21 mouse cellular contexts compared by ENCODE assay signal in genomic region chr10:82741876-82742275, GRCm38 (mm10). TPM values are rescaled to one million over a fixed set of nuclear protein-coding genes. Genes with fewer than 3 reads are reported as not detected.
DNase-seq lines count a peak whose midpoint lies in the region; ATAC-seq lines count a peak whose summit lies in the region.
"Had no signal": no experiment of that assay in that cellular context is flagged by ENCODE, and none has a peak within 500 bp of the region (broad histone marks: within the 10 kb centered on the region; RNA-seq: fewer than 3 reads in every experiment).

No protein-coding gene starts in this region.

- no peak for ATAC-seq in heart, embryonic 11.5 days (replicated peaks; ENCODE audit: insufficient number of reproducible peaks, low FRiP score, low TSS enrichment)
- no peak for ATAC-seq in kidney, embryonic 14.5 days (ENCODE audit: low FRiP score, low TSS enrichment)
- peak; percentile 37; the same call in 1 of the 2 replicates for ATAC-seq in liver, embryonic 16.5 days (ENCODE audit: low read depth)
- no peak for ATAC-seq in liver, embryonic 11.5 days (replicated peaks; ENCODE audit: low FRiP score)
- ATAC-seq: activated CD4-positive, CD25-positive, alpha-beta regulatory T cell, adult 4 months; forebrain, embryonic 15.5 days had no signal

- peak; percentile 15 for DNase-seq in heart, adult 11 months
- peak; percentile 61 for DNase-seq in kidney, adult 9 months
- DNase-seq in liver, embryonic 11.5 days (ENCODE audit: low spot score) = no peak
- DNase-seq: adrenal gland, adult 8-10 months; adrenal gland, postnatal 25 days; cerebellum, adult 8-10 months; embryo, embryonic 11 days; gastrocnemius, postnatal 25 days; heart, adult 2 months had no signal

- H3K4me2 ChIP-seq in heart, embryonic 11.5 days = no peak overlapping the region
- no peak overlapping the region for H3K4me2 ChIP-seq in kidney, embryonic 14.5 days (replicated peaks; ENCODE audit: low read depth, low read length)
- H3K4me2 ChIP-seq in liver, embryonic 16.5 days (ENCODE audit: low read depth, low read length) = no peak overlapping the region
- no peak overlapping the region for H3K4me2 ChIP-seq in liver, embryonic 11.5 days
- H3K4me2 ChIP-seq: embryonic facial prominence, embryonic 13.5 days; forebrain, embryonic 12.5 days; forebrain, embryonic 15.5 days; hindbrain, embryonic 12.5 days; hindbrain, embryonic 15.5 days had no signal

- H3K4me1 ChIP-seq in heart, embryonic 11.5 days (ENCODE audit: control insufficient read depth, insufficient read depth, low read length) = no peaks in the 10 kb centered on the region
- no peaks in the 10 kb centered on the region for H3K4me1 ChIP-seq in kidney, embryonic 14.5 days (ENCODE audit: control insufficient read depth, insufficient read depth, low read length)
- H3K4me1 ChIP-seq in liver, embryonic 16.5 days (ENCODE audit: control insufficient read depth, low read depth, low read length) = no peaks in the 10 kb centered on the region
- H3K4me1 ChIP-seq in liver, embryonic 11.5 days (replicated peaks; ENCODE audit: control insufficient read depth, insufficient read depth, low read length) = no peaks in the 10 kb centered on the region
- H3K4me1 ChIP-seq: embryonic facial prominence, embryonic 10.5 days; embryonic facial prominence, embryonic 13.5 days; forebrain, embryonic 12.5 days; forebrain, embryonic 15.5 days; heart, embryonic 10.5 days; hindbrain, embryonic 12.5 days; hindbrain, embryonic 15.5 days had no signal

- WGBS in heart, embryonic 11.5 days (ENCODE audit: insufficient replicate concordance) = 85% methylated on average over 4 of the region's 4 CpGs
- WGBS in kidney, embryonic 14.5 days = 92% methylated on average over 4 of the region's 4 CpGs
- WGBS in liver, embryonic 16.5 days (ENCODE audit: insufficient replicate concordance) = 75% methylated on average over 4 of the region's 4 CpGs
- 91% methylated on average over 4 of the region's 4 CpGs for WGBS in liver, embryonic 11.5 days

- peaks cover 8% of the 10 kb centered on the region; the same call in 1 of the 2 replicates for H3K36me3 ChIP-seq in heart, embryonic 11.5 days (ENCODE audit: control insufficient read depth, insufficient read depth, low read length)
- peaks cover 35% of the 10 kb centered on the region for H3K36me3 ChIP-seq in kidney, embryonic 14.5 days (ENCODE audit: control insufficient read depth, insufficient read depth, low read length)
- peaks cover 6% of the 10 kb centered on the region; the same call in 1 of the 2 replicates for H3K36me3 ChIP-seq in liver, embryonic 16.5 days (ENCODE audit: control insufficient read depth, insufficient read depth)
- H3K36me3 ChIP-seq in liver, embryonic 11.5 days (ENCODE audit: control insufficient read depth, insufficient read depth, low read length) = peaks cover 12% of the 10 kb centered on the region

- no peak overlapping the region for H3K4me3 ChIP-seq in heart, embryonic 11.5 days (ENCODE audit: low read depth, low read length)
- no peak overlapping the region for H3K4me3 ChIP-seq in kidney, embryonic 14.5 days (ENCODE audit: low read length)
- H3K4me3 ChIP-seq in liver, embryonic 16.5 days (ENCODE audit: low read depth, low read length) = no peak overlapping the region
- H3K4me3 ChIP-seq in liver, embryonic 11.5 days (ENCODE audit: low read depth, low read length) = no peak overlapping the region
- H3K4me3 ChIP-seq: embryonic facial prominence, embryonic 10.5 days; embryonic facial prominence, embryonic 13.5 days; erythroblast, embryonic 14.5 days; forebrain, embryonic 12.5 days; forebrain, embryonic 15.5 days; heart, adult 2 months; heart, embryonic 10.5 days; hindbrain, embryonic 12.5 days; hindbrain, embryonic 15.5 days had no signal

- no peak overlapping the region for H3K27ac ChIP-seq in heart, embryonic 11.5 days (ENCODE audit: low read depth, low read length)
- no peak overlapping the region for H3K27ac ChIP-seq in kidney, embryonic 14.5 days (ENCODE audit: low read depth, low read length)
- H3K27ac ChIP-seq in liver, embryonic 16.5 days (ENCODE audit: low read length) = no peak overlapping the region; the same call in 1 of the 2 replicates
- H3K27ac ChIP-seq in liver, embryonic 11.5 days (ENCODE audit: low read depth, low read length) = no peak overlapping the region
- H3K27ac ChIP-seq: embryonic facial prominence, embryonic 10.5 days; embryonic facial prominence, embryonic 13.5 days; forebrain, embryonic 12.5 days; forebrain, embryonic 15.5 days; heart, adult 2 months; heart, embryonic 10.5 days; hindbrain, embryonic 12.5 days; hindbrain, embryonic 15.5 days had no signal

- no peaks in the 10 kb centered on the region for H3K27me3 ChIP-seq in heart, embryonic 11.5 days (ENCODE audit: control insufficient read depth, insufficient read depth, low read length)
- H3K27me3 ChIP-seq in kidney, embryonic 14.5 days (ENCODE audit: control insufficient read depth, insufficient read depth, low read length) = no peaks in the 10 kb centered on the region
- H3K27me3 ChIP-seq in liver, embryonic 16.5 days (ENCODE audit: control insufficient read depth, insufficient read depth, low read depth, low read length) = no peaks in the 10 kb centered on the region
- H3K27me3 ChIP-seq in liver, embryonic 11.5 days (replicated peaks; ENCODE audit: control insufficient read depth, insufficient read depth, low read length) = no peaks in the 10 kb centered on the region
- H3K27me3 ChIP-seq: embryonic facial prominence, embryonic 13.5 days; forebrain, embryonic 12.5 days; forebrain, embryonic 15.5 days; hindbrain, embryonic 12.5 days; hindbrain, embryonic 15.5 days had no signal

- no peaks in the 10 kb centered on the region for H3K9me3 ChIP-seq in heart, embryonic 11.5 days (replicated peaks; ENCODE audit: control insufficient read depth, low read length)
- H3K9me3 ChIP-seq in kidney, embryonic 14.5 days (ENCODE audit: control insufficient read depth, low read length) = no peaks in the 10 kb centered on the region
- H3K9me3 ChIP-seq in liver, embryonic 16.5 days (replicated peaks; ENCODE audit: control insufficient read depth, low read length) = no peaks in the 10 kb centered on the region
- H3K9me3 ChIP-seq in liver, embryonic 11.5 days (ENCODE audit: control insufficient read depth, low read length) = no peaks in the 10 kb centered on the region
- H3K9me3 ChIP-seq: embryonic facial prominence, embryonic 10.5 days; embryonic facial prominence, embryonic 13.5 days; forebrain, embryonic 12.5 days; forebrain, embryonic 15.5 days; heart, embryonic 10.5 days; hindbrain, embryonic 12.5 days; hindbrain, embryonic 15.5 days had no signal

- H3K9ac ChIP-seq in heart, embryonic 11.5 days (ENCODE audit: low read depth, low read length) = no peak overlapping the region
- no peak overlapping the region for H3K9ac ChIP-seq in kidney, embryonic 14.5 days (ENCODE audit: low read depth, low read length)
- H3K9ac ChIP-seq in liver, embryonic 16.5 days (ENCODE audit: low read depth, low read length) = no peak overlapping the region
- no peak overlapping the region for H3K9ac ChIP-seq in liver, embryonic 11.5 days (ENCODE audit: low read depth, low read length)
- H3K9ac ChIP-seq: embryonic facial prominence, embryonic 13.5 days; forebrain, embryonic 12.5 days; forebrain, embryonic 15.5 days; hindbrain, embryonic 12.5 days; hindbrain, embryonic 15.5 days had no signal

RNA-seq across cellular contexts. Expression of gene Nfyb, which starts 22.1 kb away (rescaled TPM):
- 27.1 and 29.9 TPM in 2 replicates for polyA plus RNA-seq in heart, embryonic 11.5 days (2014; fragmentation: Nextera tagmentation; extraction: Ambion mirVana)
- polyA plus RNA-seq in kidney, embryonic 14.5 days (2014; fragmentation: Nextera tagmentation; extraction: Ambion mirVana) = 54.7 and 55.0 TPM in 2 replicates
- 29.4 and 34.5 TPM in 2 replicates for polyA plus RNA-seq in liver, embryonic 16.5 days (2015; fragmentation: Nextera tagmentation; extraction: Ambion mirVana)
- polyA plus RNA-seq in liver, embryonic 11.5 days (2014; fragmentation: Nextera tagmentation; extraction: Ambion mirVana) = 47.6 and 50.4 TPM in 2 replicates

RNA-seq across cellular contexts. Expression of gene Hcfc2, which starts 45.9 kb away (rescaled TPM):
- polyA plus RNA-seq in heart, embryonic 11.5 days (2014; fragmentation: Nextera tagmentation; extraction: Ambion mirVana) = 42.8 and 45.8 TPM in 2 replicates
- 25.5 and 27.3 TPM in 2 replicates for polyA plus RNA-seq in kidney, embryonic 14.5 days (2014; fragmentation: Nextera tagmentation; extraction: Ambion mirVana)
- 13.6 and 13.9 TPM in 2 replicates for polyA plus RNA-seq in liver, embryonic 16.5 days (2015; fragmentation: Nextera tagmentation; extraction: Ambion mirVana)
- polyA plus RNA-seq in liver, embryonic 11.5 days (2014; fragmentation: Nextera tagmentation; extraction: Ambion mirVana) = 23.1 and 24.0 TPM in 2 replicates

RNA-seq across cellular contexts. Expression of gene Glt8d2, which starts 51.4 kb away (rescaled TPM):
- 1.4 and 1.6 TPM in 2 replicates for polyA plus RNA-seq in heart, embryonic 11.5 days (2014; fragmentation: Nextera tagmentation; extraction: Ambion mirVana)
- 3.0 and 4.0 TPM in 2 replicates for polyA plus RNA-seq in kidney, embryonic 14.5 days (2014; fragmentation: Nextera tagmentation; extraction: Ambion mirVana)
- 0.61 and 0.64 TPM in 2 replicates for polyA plus RNA-seq in liver, embryonic 16.5 days (2015; fragmentation: Nextera tagmentation; extraction: Ambion mirVana)
- polyA plus RNA-seq in liver, embryonic 11.5 days (2014; fragmentation: Nextera tagmentation; extraction: Ambion mirVana) = 1.2 TPM in 2 replicates
- polyA plus RNA-seq: erythroblast, embryonic 14.5 days had no signal
